Mouse (Mus musculus): ENCODE data around the gene Rrp12. TPM values are rescaled to one million over a fixed set of nuclear protein-coding genes. Genes with fewer than 3 reads are reported as not detected.

The Rrp12 gene
- total RNA-seq, 2 experiments from 2014 or later: 14.1 to 15.5 TPM

- DNase-seq (ENCODE audit: low spot score): no peak
- intact Hi-C loops (cut with DNase I): no loop called here
Measured at GRCm38 (mm10) chr19:41832501-41833201, 63.3 kb downstream of the Rrp12 start.

DNA sequence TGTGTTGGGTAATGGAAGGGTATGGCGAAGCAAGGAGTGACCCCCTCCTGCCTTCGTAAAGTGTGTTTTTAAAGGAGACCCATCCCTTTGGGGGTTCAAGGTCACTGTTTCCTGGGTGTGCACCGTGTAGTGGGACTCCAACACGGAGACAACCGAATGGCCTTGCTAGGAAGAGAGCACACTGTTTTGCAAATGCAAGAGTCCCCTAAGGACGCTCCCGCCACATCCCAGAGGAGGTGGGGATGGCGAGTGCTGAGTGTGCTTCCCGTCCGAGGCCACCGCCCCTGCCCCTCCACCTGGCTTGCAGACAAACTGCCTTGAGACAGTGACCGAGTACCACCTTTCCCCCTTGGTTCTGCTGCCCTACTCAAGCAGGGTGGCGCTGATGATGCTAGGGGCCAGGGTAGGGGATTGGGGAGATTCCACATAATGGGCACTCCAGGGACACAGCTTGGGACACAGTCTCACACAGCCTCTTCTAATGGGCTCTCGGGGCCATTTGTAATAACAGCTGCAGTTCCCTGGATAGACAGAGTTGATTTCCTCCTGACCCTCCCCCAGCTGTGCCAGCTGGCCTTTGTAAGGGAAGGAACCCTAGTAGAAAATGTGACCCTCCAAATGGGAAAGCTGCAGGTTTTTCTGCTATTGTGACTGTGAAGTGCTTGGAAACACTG is 64.1 kb downstream of the Rrp12 start:
- intact Hi-C loops (cut with DNase I): loop anchor here (2.0 kb wide), 2 partner anchors 15 to 29 kb away; partner anchors contain the start of gene Arhgap19
- no peak for DNase-seq (ENCODE audit: low spot score)

GRCm38 (mm10) chr19:41831101-41831570 is 64.8 kb downstream of the Rrp12 start:
- intact Hi-C loops (cut with DNase I): loop anchor here (2.0 kb wide), 2 partner anchors 16 to 28 kb away; partner anchors contain the start of gene Arhgap19
- DNase-seq (ENCODE audit: low spot score): no peak

DNA sequence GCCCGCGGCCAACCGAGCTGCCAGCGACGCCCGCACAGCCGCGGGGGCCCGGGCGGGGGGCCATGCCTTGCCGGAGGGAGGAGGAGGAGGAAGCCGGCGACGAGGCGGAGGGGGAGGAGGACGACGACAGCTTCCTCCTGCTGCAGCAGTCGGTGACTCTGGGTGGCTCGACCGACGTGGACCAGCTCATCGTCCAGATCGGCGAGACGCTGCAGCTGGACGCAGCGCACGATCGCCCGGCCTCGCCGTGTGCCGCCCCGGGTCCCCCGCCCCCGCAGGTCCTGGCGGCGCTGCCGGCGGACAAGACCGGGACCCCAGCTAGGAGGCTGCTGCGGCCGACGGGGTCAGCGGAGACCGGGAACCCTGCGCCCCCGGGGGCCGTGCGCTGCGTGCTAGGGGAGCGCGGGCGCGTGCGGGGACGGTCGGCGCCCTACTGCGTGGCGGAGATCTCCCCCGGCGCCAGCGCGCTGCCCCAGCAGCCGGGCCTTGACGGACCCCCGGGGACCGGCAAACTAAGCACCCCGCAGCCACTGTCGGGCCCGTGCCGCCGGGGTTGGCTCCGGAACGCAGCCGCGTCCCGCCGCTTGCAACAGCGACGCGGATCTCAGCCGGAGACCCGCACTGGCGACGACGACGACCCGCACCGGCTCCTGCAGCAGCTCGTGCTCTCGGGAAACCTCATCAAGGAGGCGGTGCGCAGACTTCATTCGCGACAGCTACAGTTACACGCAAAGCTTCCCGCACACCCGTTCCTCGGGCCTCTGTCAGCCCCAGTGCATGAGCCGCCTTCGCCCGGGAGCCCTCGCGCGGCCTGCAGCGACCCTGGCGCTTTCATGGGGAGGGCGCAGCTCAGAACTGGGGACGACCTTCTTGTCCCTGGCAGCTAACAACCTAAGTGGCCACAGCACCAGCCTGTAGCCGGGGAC is 65.6 kb downstream of the Rrp12 start:
- intact Hi-C loops (cut with DNase I): loop anchor here (2.0 kb wide), 2 partner anchors 16 to 28 kb away; partner anchors contain the start of gene Arhgap19
- DNase-seq (ENCODE audit: low spot score): peak; percentile 15

- intact Hi-C loops (cut with DNase I): loop anchor here (2.0 kb wide), 2 partner anchors 17 to 27 kb away; partner anchors contain the start of gene Arhgap19
- peak; percentile 81 for DNase-seq (ENCODE audit: low spot score)
Measured at GRCm38 (mm10) chr19:41829381-41830105, 66.4 kb downstream of the Rrp12 start, which contains the start of gene Frat1. Gene Frat1 (plus strand): TSS chr19:41829970.

DNA sequence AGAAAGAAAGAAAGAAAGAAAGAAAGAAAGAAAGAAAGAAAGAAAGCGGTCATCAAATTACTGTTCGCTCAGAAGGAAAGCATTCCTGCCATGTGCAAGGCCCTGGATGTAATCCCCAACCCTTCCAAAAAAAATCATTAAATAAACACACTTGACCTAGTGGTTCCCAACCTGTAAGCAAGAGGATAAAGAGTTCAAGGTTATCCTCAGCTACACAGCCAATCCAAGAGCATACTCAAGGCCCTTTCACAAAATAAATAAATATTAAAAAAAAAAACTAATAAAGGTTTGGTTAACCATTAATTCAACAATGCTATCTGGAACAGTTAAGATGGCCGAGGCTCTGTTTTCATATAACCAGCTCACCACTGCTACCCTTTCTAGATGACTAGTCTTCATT is 67.0 kb downstream of the Rrp12 start:
- intact Hi-C loops (cut with DNase I): no loop called here
- DNase-seq (ENCODE audit: low spot score): no peak

DNA sequence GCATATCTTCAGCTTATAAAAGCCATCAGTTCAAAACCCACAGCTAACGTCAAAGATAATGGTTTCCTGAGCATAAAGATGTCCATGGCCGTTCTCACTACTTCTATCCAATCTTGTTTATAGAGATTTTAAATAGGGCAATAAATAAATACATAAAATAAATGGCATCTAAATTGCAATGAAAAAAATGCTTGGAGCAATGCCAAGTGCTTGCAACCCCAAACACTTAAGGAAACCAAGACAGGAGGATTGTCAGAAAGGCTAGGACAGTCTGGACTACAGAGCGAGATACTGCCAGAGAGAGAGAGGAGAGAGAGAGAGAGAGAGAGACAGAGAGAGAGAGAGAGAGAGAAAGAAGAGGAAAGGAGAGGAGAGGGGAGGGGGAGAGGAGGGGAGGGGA is 69.4 kb downstream of the Rrp12 start:
- DNase-seq (ENCODE audit: low spot score): no peak
- intact Hi-C loops (cut with DNase I): no loop called here

- no peak for DNase-seq (ENCODE audit: low spot score)
- intact Hi-C loops (cut with DNase I): no loop called here
Measured at GRCm38 (mm10) chr19:41824950-41825349, 71.0 kb downstream of the Rrp12 start.

DNA sequence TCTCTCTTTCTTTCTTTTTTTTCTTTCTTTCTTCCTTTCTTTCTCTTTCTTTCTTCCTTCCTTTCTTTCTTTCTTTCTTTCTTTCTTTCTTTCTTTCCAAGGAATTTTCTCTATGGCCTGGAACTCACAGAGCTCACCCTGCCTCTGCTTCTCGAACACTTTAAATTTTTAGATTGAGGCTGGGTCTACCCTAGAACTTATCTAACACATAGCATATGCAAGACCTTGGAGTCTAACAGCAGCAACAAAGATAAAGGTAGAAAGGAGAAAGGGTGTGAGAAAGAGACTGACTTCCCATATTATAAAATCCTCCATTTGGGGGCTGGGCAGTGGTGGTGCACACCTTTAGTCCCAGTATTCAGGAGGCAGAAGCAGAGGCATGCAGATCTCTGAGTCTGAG is 73.4 kb downstream of the Rrp12 start:
- DNase-seq (ENCODE audit: low spot score): no peak
- intact Hi-C loops (cut with DNase I): no loop called here

DNA sequence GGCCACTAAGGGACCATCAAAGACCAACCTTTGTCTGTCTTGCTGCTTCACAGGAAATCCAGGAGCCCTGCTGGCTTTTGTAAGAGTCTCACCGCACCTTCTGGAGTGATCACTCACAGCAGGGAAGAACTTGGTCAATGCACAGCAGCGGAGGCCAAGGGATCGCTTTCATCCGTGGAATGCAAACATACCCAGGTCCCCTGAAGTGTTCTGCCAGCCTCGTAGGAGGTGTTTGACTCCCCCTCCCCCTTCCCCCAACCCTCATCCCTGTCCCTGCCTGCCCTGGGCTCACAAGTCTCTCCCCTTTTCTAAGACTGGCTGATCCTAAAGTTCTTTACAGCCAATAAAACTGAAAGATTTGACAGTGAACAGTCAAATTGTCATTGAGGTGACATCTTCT is 74.5 kb downstream of the Rrp12 start:
- no peak for DNase-seq (ENCODE audit: low spot score)
- intact Hi-C loops (cut with DNase I): no loop called here

DNA sequence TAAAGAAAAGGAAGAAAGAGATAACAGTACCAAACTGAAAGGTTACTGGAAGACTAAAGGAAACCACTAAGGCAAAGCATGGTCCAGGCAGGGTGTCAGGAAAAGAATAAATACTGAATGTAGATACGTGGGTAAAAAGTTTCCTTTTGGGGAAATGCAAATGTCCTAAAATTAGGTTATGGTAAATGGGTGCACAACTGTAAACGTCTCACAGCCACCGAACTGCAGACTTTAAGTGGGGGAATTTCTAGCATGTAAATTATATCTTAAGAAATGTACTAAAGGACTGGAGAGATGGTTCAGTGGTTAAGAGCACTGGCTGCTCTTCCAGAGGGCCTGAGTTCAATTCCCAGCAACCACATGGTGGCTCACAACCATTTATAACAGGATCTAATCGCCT is 77.2 kb downstream of the Rrp12 start:
- no peak for DNase-seq (ENCODE audit: low spot score)
- intact Hi-C loops (cut with DNase I): no loop called here

DNA sequence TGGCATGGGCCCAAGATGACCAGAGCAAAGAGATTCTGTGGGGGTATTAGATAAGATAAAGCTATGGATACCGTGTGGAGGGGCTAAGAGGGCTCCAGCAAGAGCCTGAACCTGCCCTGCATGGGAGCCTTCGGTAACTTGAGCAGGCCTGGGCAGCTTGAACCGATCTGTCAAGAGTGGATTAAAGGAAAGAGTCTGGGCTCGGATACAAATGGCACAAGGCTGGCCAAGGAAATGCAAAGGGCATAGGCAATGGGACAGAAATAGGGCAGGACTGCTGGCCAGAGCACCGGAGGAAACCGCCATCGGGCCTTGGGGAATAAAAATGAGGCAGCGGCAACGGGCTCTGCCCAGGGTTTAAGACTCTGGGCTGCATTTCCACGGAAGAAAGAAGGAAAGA is 78.6 kb downstream of the Rrp12 start:
- DNase-seq (ENCODE audit: low spot score): no peak
- intact Hi-C loops (cut with DNase I): no loop called here

GRCm38 (mm10) chr19:41816915-41817314 is 79.1 kb downstream of the Rrp12 start:
- intact Hi-C loops (cut with DNase I): no loop called here
- DNase-seq (ENCODE audit: low spot score): no peak

GRCm38 (mm10) chr19:41816410-41816809 is 79.6 kb downstream of the Rrp12 start:
- no peak for DNase-seq (ENCODE audit: low spot score)
- intact Hi-C loops (cut with DNase I): no loop called here

- no peak for DNase-seq (ENCODE audit: low spot score)
- intact Hi-C loops (cut with DNase I): no loop called here
Measured at GRCm38 (mm10) chr19:41813374-41813773, 82.6 kb downstream of the Rrp12 start.

Other genes starting within 250 kb of the Rrp12 start
- under 1 TPM; 0.17 to 0.31 TPM for gene Slit1, start 152.5 kb downstream of the Rrp12 start, total RNA-seq (2021)
- gene Arhgap19, start 94.1 kb downstream of the Rrp12 start, total RNA-seq (2021): 1 to 10 TPM; 1.6 to 1.8 TPM
- 1 to 10 TPM; 3.7 to 4.9 TPM for gene Frat1, start 66.2 kb downstream of the Rrp12 start, total RNA-seq (2021)
- 1 to 10 TPM; 5.6 to 5.8 TPM for gene Frat2, start 48.0 kb downstream of the Rrp12 start, total RNA-seq (2021)
- 100 to 1,000 TPM in 1 of 2 experiments, 10 to 100 TPM in 1; 98.5 to 103 TPM for gene Pgam1, start 15.8 kb upstream of the Rrp12 start, total RNA-seq (2021)
- 10 to 100 TPM; 10.8 to 12.4 TPM for gene Exosc1, start 37.2 kb upstream of the Rrp12 start, total RNA-seq (2021)
- gene Zdhhc16, start 37.3 kb upstream of the Rrp12 start, total RNA-seq (2021): 10 to 100 TPM; 17.1 to 17.6 TPM
- gene Mms19, start 85.0 kb upstream of the Rrp12 start, total RNA-seq (2021): 10 to 100 TPM; 13.2 to 17.2 TPM
- gene Ubtd1, start 85.6 kb upstream of the Rrp12 start, total RNA-seq (2021): 10 to 100 TPM; 22.3 to 23.8 TPM
- gene Ankrd2, start 139.8 kb upstream of the Rrp12 start, total RNA-seq (2021): not detected
- gene Hoga1, start 149.4 kb upstream of the Rrp12 start, total RNA-seq (2021): 1 to 10 TPM; 1.1 to 1.7 TPM
- gene 4933411K16Rik, start 156.1 kb upstream of the Rrp12 start, total RNA-seq (2021): not detected
- 1 to 10 TPM; 3.3 to 3.7 TPM for gene Morn4, start 190.2 kb upstream of the Rrp12 start, total RNA-seq (2021)
- 10 to 100 TPM; 18.4 to 19.0 TPM for gene Pi4k2a, start 194.3 kb upstream of the Rrp12 start, total RNA-seq (2021)
- gene Avpi1, start 232.9 kb upstream of the Rrp12 start, total RNA-seq (2021): 10 to 100 TPM in 1 of 2 experiments, 1 to 10 TPM in 1; 9.7 to 14.5 TPM